Mouse (Mus musculus): ENCODE data around the gene Usp48. TPM values are rescaled to one million over a fixed set of nuclear protein-coding genes. Genes with fewer than 3 reads are reported as not detected.

Usp48 gene
- total and polyA plus RNA-seq, 2 experiments from 2014 or later = 40.9 to 70.8 TPM

DNA sequence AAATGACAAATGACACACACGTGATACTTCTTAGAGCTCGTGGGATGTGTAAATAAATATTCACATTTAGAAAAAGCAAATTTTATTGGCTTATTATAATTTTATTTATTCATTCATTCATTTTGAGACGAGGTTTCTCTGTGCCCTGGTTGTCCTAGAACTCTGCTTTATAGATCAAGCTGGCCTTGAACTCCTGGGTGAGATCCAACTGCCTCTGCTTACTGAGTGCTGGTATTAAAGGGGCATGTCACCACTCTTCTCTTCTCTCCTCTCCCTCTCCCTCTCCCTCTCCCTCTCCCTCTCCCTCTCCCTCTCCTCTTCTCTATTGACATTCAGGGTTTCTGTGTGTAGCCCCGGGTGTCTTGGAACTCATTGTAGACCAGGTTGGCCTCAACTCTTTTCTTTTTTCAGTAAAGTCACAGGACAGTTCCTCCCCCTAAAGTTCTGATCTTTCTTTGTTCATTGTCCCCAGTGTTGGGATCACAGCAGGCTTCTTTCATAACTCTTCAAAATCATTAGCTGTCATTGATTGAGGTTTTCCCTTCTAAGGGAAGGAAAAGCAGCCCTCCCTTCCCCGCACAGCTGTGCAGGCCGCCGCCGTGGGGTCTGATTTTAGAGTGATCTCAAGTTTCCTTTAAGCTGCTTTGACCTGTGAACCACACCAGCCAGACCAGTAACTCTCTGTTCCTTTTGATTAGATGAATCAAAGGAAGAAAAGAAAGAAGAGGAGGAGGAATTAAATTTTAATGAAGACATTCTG, 34.1 kb downstream of the Usp48 start:
- no peak for ATAC-seq (ENCODE audit: low FRiP score)
- Histone ChIP-seq H3K27ac (ENCODE audit: low read depth, low read length) (no peak overlapping the region), H3K4me1 (ENCODE audit: insufficient read depth, low read length) (no peaks in the 10 kb centered on the region), H3K9me3 (ENCODE audit: low read length) (no peaks in the 10 kb centered on the region), H3K4me2 (ENCODE audit: low read depth, low read length, poor library complexity, severe bottlenecking) (no peak overlapping the region), H3K27me3 (ENCODE audit: insufficient read depth, low read length) (no peaks in the 10 kb centered on the region), H3K9ac (replicated peaks; ENCODE audit: low read length, poor library complexity, severe bottlenecking) (no peak overlapping the region), H3K36me3 (ENCODE audit: insufficient read depth, low read length) (peaks cover 29% of the 10 kb centered on the region), H3K4me3 (ENCODE audit: low read depth, low read length) (no peak overlapping the region)
- WGBS = 38% methylated on average over 8 of the region's 8 CpGs
- no peak for TF ChIP-seq CTCF (IDR thresholded peaks at IDR 0.05)
- DNase-seq (ENCODE audit: low spot score) = no peak

DNA sequence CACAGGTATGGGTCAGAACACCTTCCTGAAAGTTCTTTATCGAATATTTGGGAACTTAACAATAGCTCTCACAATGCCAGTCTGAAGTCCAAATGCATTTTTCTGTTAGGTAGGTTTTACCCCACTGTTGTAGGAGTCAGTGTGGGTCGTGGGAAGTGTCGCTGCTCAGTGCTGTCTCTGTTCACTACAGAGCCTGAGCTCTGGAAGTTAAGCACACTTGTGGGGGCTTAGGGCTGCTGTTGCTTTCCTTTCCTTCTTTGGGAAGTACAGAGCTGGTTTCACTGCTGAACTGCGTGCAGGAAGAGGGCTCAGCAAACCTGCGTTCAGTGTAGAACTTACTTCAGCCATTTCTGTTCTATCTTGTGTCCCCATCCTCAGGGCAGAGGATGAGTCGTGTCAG, 34.8 kb downstream of the Usp48 start:
- WGBS = 74% methylated on average over 6 of the region's 6 CpGs
- no peak for TF ChIP-seq CTCF (IDR thresholded peaks at IDR 0.05)
- H3K27ac ChIP-seq (ENCODE audit: low read depth, low read length) = no peak overlapping the region
- peaks cover 29% of the 10 kb centered on the region for H3K36me3 ChIP-seq (ENCODE audit: insufficient read depth, low read length)
- H3K4me3 ChIP-seq (ENCODE audit: low read depth, low read length) = no peak overlapping the region
- no peaks in the 10 kb centered on the region for H3K4me1 ChIP-seq (ENCODE audit: insufficient read depth, low read length)
- ATAC-seq (ENCODE audit: low FRiP score) = no peak
- no peaks in the 10 kb centered on the region for H3K9me3 ChIP-seq (ENCODE audit: low read length)
- H3K9ac ChIP-seq (replicated peaks; ENCODE audit: low read length, poor library complexity, severe bottlenecking) = no peak overlapping the region
- H3K27me3 ChIP-seq (ENCODE audit: insufficient read depth, low read length) = no peaks in the 10 kb centered on the region
- no peak for DNase-seq (ENCODE audit: low spot score)
- H3K4me2 ChIP-seq (ENCODE audit: low read depth, low read length, poor library complexity, severe bottlenecking) = no peak overlapping the region

DNA sequence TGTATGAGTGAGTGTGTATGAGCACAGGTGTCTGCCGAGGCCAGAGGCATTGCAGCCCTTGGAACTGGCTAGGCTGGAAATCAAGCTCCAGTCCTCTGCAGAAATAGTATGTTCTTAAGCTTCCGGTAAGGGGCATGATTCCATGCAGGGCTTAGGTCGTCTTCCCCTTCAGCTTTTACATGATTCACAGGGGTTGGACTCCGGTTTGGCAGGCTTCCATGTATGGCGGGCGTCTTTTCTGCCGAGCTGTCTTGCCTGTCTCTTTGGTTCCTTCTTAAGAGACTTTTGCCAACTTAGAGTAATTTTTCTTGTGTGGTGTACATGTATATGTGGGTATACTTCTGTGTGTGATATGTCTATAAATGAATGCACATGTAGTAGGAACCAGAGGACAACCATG, 35.8 kb downstream of the Usp48 start:
- 76% methylated on average over 7 of the region's 7 CpGs for WGBS
- DNase-seq (ENCODE audit: low spot score) (no peak), ATAC-seq (ENCODE audit: low FRiP score) (no peak)
- no peaks in the 10 kb centered on the region for H3K9me3 ChIP-seq (ENCODE audit: low read length)
- no peak overlapping the region for H3K4me3 ChIP-seq (ENCODE audit: low read depth, low read length)
- no peak overlapping the region for H3K9ac ChIP-seq (replicated peaks; ENCODE audit: low read length, poor library complexity, severe bottlenecking)
- peaks cover 31% of the 10 kb centered on the region for H3K36me3 ChIP-seq (ENCODE audit: insufficient read depth, low read length)
- H3K27me3 ChIP-seq (ENCODE audit: insufficient read depth, low read length) = no peaks in the 10 kb centered on the region
- H3K4me1 ChIP-seq (ENCODE audit: insufficient read depth, low read length) = no peaks in the 10 kb centered on the region
- no peak for TF ChIP-seq CTCF (IDR thresholded peaks at IDR 0.05)
- H3K4me2 ChIP-seq (ENCODE audit: low read depth, low read length, poor library complexity, severe bottlenecking) = no peak overlapping the region
- H3K27ac ChIP-seq (ENCODE audit: low read depth, low read length) = no peak overlapping the region

DNA sequence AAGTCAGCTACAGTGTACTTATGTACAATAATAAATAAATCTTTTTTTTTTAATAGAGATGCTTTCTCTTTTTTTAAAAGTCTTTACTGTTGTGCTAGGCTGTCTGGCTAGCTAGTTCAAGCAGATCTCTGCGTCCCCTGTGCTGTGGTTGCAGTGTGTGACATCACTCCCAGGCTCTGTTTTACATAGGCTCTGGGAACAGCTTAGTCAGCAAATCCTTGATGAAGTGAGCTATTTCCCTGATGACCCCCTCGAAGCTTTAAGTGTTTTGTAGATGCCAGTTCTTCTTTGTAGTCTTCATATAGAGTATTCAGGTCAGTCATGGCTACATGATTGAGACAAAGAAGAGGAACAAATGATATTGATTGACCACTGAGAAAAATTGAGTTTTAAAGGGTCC, 36.6 kb downstream of the Usp48 start:
- H3K4me1 ChIP-seq (ENCODE audit: insufficient read depth, low read length) = no peaks in the 10 kb centered on the region
- no peak for TF ChIP-seq CTCF (IDR thresholded peaks at IDR 0.05)
- no peaks in the 10 kb centered on the region for H3K27me3 ChIP-seq (ENCODE audit: insufficient read depth, low read length)
- H3K4me3 ChIP-seq (ENCODE audit: low read depth, low read length) = no peak overlapping the region
- ATAC-seq (ENCODE audit: low FRiP score) (no peak), DNase-seq (ENCODE audit: low spot score) (no peak)
- H3K9me3 ChIP-seq (ENCODE audit: low read length) = no peaks in the 10 kb centered on the region
- no peak overlapping the region for H3K9ac ChIP-seq (replicated peaks; ENCODE audit: low read length, poor library complexity, severe bottlenecking)
- 88% methylated on average over 2 of the region's 2 CpGs for WGBS
- H3K27ac ChIP-seq (ENCODE audit: low read depth, low read length) = no peak overlapping the region
- H3K4me2 ChIP-seq (ENCODE audit: low read depth, low read length, poor library complexity, severe bottlenecking) = no peak overlapping the region
- H3K36me3 ChIP-seq (ENCODE audit: insufficient read depth, low read length) = peaks cover 32% of the 10 kb centered on the region

DNA sequence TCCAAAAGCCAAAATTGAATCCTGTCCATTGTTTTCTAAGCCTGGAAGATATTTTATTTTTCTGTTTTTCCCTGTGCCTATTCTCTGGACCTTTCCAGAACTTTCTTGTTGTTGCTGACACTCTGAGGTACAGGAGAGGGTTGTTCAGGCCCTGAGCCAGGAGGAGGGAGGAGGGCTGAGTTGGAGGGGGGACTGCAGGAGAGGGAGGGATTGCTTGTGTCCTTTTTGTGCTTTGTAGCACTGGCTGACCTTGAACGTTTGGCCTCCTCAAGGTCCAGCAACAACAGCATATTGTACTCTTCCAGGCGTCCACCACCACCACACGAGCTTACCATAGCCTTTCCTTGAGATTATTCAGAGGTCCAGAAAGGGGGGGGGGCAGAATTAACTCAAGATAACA, 38.0 kb downstream of the Usp48 start:
- Histone ChIP-seq H3K4me1 (ENCODE audit: insufficient read depth, low read length) (no peaks in the 10 kb centered on the region), H3K4me3 (ENCODE audit: low read depth, low read length) (no peak overlapping the region), H3K9ac (replicated peaks; ENCODE audit: low read length, poor library complexity, severe bottlenecking) (no peak overlapping the region), H3K27me3 (ENCODE audit: insufficient read depth, low read length) (no peaks in the 10 kb centered on the region), H3K27ac (ENCODE audit: low read depth, low read length) (no peak overlapping the region), H3K4me2 (ENCODE audit: low read depth, low read length, poor library complexity, severe bottlenecking) (no peak overlapping the region), H3K9me3 (ENCODE audit: low read length) (no peaks in the 10 kb centered on the region), H3K36me3 (ENCODE audit: insufficient read depth, low read length) (peaks cover 38% of the 10 kb centered on the region)
- ATAC-seq (ENCODE audit: low FRiP score) (no peak), DNase-seq (ENCODE audit: low spot score) (no peak)
- TF ChIP-seq CTCF (IDR thresholded peaks at IDR 0.05) = no peak
- WGBS = 70% methylated on average over 3 of the region's 3 CpGs

DNA sequence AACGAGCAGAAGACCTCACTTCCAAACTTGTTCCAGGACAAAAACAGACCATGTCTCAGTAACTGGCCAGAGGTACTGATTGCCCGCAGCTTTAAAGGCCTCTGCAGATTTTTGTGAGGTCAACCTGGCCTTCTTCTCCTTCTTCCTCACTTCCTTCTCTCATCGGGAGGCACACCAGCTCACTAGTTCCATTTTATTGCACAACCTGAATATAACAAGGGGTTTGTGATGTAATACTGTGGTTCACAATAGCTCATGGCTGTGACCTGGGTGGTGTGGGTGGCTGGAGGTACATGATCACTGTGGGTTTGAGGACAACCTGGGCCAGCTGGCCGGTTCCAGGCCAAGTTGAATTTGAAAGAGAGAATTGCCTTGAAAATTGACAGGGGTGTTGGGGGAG, 39.8 kb downstream of the Usp48 start:
- H3K9ac ChIP-seq (replicated peaks; ENCODE audit: low read length, poor library complexity, severe bottlenecking) = no peak overlapping the region
- H3K4me1 ChIP-seq (ENCODE audit: insufficient read depth, low read length) = no peaks in the 10 kb centered on the region
- H3K36me3 ChIP-seq (ENCODE audit: insufficient read depth, low read length) = peaks cover 42% of the 10 kb centered on the region
- H3K27me3 ChIP-seq (ENCODE audit: insufficient read depth, low read length) = no peaks in the 10 kb centered on the region
- WGBS = 90% methylated on average over 4 of the region's 4 CpGs
- no peaks in the 10 kb centered on the region for H3K9me3 ChIP-seq (ENCODE audit: low read length)
- H3K4me3 ChIP-seq (ENCODE audit: low read depth, low read length) = no peak overlapping the region
- ATAC-seq (ENCODE audit: low FRiP score) = no peak
- H3K27ac ChIP-seq (ENCODE audit: low read depth, low read length) = no peak overlapping the region
- no peak for TF ChIP-seq CTCF (IDR thresholded peaks at IDR 0.05)
- DNase-seq (ENCODE audit: low spot score) = no peak
- H3K4me2 ChIP-seq (ENCODE audit: low read depth, low read length, poor library complexity, severe bottlenecking) = no peak overlapping the region

Measured in midbrain, postnatal 0 days (tissue).